Mouse (Mus musculus): ENCODE data around the gene Odf3l2. TPM values are rescaled to one million over a fixed set of nuclear protein-coding genes. Genes with fewer than 3 reads are reported as not detected.

The Odf3l2 gene
- polyA plus RNA-seq, 1 experiment from 2014 or later: not detected

- peaks cover 52% of the 10 kb centered on the region for H3K4me1 ChIP-seq
- WGBS: 12% methylated on average over 51 of the region's 51 CpGs
- H3K27ac ChIP-seq (replicated peaks): no peak overlapping the region
- H3K27me3 ChIP-seq (ENCODE audit: low read depth, poor library complexity, severe bottlenecking): peaks cover 54% of the 10 kb centered on the region
- no peaks in the 10 kb centered on the region for H3K9me3 ChIP-seq (replicated peaks)
- H3K4me3 ChIP-seq: peak overlapping the region; percentile 76
- H3K36me3 ChIP-seq: no peaks in the 10 kb centered on the region
- peak; percentile 68 for DNase-seq (ENCODE audit: low spot score)
Observed at GRCm38 (mm10) chr10:79612192-79613135, 33.1 kb downstream of the Odf3l2 start.

GRCm38 (mm10) chr10:79611296-79611695 is 34.2 kb downstream of the Odf3l2 start:
- Histone ChIP-seq H3K4me3 (no peak overlapping the region), H3K27me3 (ENCODE audit: low read depth, poor library complexity, severe bottlenecking) (peaks cover 54% of the 10 kb centered on the region), H3K36me3 (no peaks in the 10 kb centered on the region), H3K9me3 (replicated peaks) (no peaks in the 10 kb centered on the region), H3K4me1 (peaks cover 48% of the 10 kb centered on the region), H3K27ac (replicated peaks) (no peak overlapping the region)
- DNase-seq (ENCODE audit: low spot score): no peak
- WGBS: 29% methylated on average over 5 of the region's 5 CpGs

GRCm38 (mm10) chr10:79609276-79609675 is 36.3 kb downstream of the Odf3l2 start:
- H3K27me3 ChIP-seq (ENCODE audit: low read depth, poor library complexity, severe bottlenecking): peaks cover 54% of the 10 kb centered on the region
- H3K4me1 ChIP-seq: peaks cover 40% of the 10 kb centered on the region
- no peaks in the 10 kb centered on the region for H3K9me3 ChIP-seq (replicated peaks)
- H3K27ac ChIP-seq (replicated peaks): no peak overlapping the region
- no peaks in the 10 kb centered on the region for H3K36me3 ChIP-seq
- H3K4me3 ChIP-seq: no peak overlapping the region
- DNase-seq (ENCODE audit: low spot score): no peak
- WGBS: 79% methylated on average over 3 of the region's 3 CpGs

- peaks cover 45% of the 10 kb centered on the region for H3K27me3 ChIP-seq (ENCODE audit: low read depth, poor library complexity, severe bottlenecking)
- whole genome bisulfite sequencing: 43% methylated on average over 2 of the region's 2 CpGs
- no peaks in the 10 kb centered on the region for H3K36me3 ChIP-seq
- peaks cover 26% of the 10 kb centered on the region for H3K4me1 ChIP-seq
- H3K27ac ChIP-seq (replicated peaks): no peak overlapping the region
- no peak overlapping the region for H3K4me3 ChIP-seq
- DNase-seq (ENCODE audit: low spot score): peak; percentile 11
- no peaks in the 10 kb centered on the region for H3K9me3 ChIP-seq (replicated peaks)
Observed at GRCm38 (mm10) chr10:79607892-79608291, 37.6 kb downstream of the Odf3l2 start.

- no peak overlapping the region for H3K4me3 ChIP-seq
- H3K27ac ChIP-seq (replicated peaks): no peak overlapping the region
- 70% methylated on average over 4 of the region's 4 CpGs for WGBS
- no peaks in the 10 kb centered on the region for H3K9me3 ChIP-seq (replicated peaks)
- peaks cover 12% of the 10 kb centered on the region for H3K4me1 ChIP-seq
- no peaks in the 10 kb centered on the region for H3K36me3 ChIP-seq
- peaks cover 31% of the 10 kb centered on the region for H3K27me3 ChIP-seq (ENCODE audit: low read depth, poor library complexity, severe bottlenecking)
- DNase-seq (ENCODE audit: low spot score): no peak
Observed at GRCm38 (mm10) chr10:79606537-79606936, 39.0 kb downstream of the Odf3l2 start.

GRCm38 (mm10) chr10:79597936-79598230 is 47.7 kb downstream of the Odf3l2 start:
- 82% methylated on average over 4 of the region's 4 CpGs for WGBS
- no peaks in the 10 kb centered on the region for H3K9me3 ChIP-seq (replicated peaks)
- DNase-seq (ENCODE audit: low spot score): no peak
- no peak overlapping the region for H3K4me3 ChIP-seq
- H3K27me3 ChIP-seq (ENCODE audit: low read depth, poor library complexity, severe bottlenecking): peaks cover 32% of the 10 kb centered on the region
- no peak overlapping the region for H3K27ac ChIP-seq (replicated peaks)
- H3K36me3 ChIP-seq: no peaks in the 10 kb centered on the region
- H3K4me1 ChIP-seq: peaks cover 10% of the 10 kb centered on the region

- WGBS: 33% methylated on average over 13 of the region's 13 CpGs
- peaks cover 10% of the 10 kb centered on the region for H3K4me1 ChIP-seq
- H3K4me3 ChIP-seq: no peak overlapping the region
- peaks cover 32% of the 10 kb centered on the region for H3K27me3 ChIP-seq (ENCODE audit: low read depth, poor library complexity, severe bottlenecking)
- H3K27ac ChIP-seq (replicated peaks): no peak overlapping the region
- no peak for DNase-seq (ENCODE audit: low spot score)
- H3K9me3 ChIP-seq (replicated peaks): no peaks in the 10 kb centered on the region
- H3K36me3 ChIP-seq: no peaks in the 10 kb centered on the region
Observed at GRCm38 (mm10) chr10:79597051-79597935, 48.2 kb downstream of the Odf3l2 start.

- no peak for DNase-seq (ENCODE audit: low spot score)
- Histone ChIP-seq H3K36me3 (no peaks in the 10 kb centered on the region), H3K4me3 (no peak overlapping the region), H3K27ac (replicated peaks) (no peak overlapping the region), H3K27me3 (ENCODE audit: low read depth, poor library complexity, severe bottlenecking) (peaks cover 32% of the 10 kb centered on the region), H3K9me3 (replicated peaks) (no peaks in the 10 kb centered on the region), H3K4me1 (peaks cover 10% of the 10 kb centered on the region)
- WGBS: 62% methylated on average over 8 of the region's 8 CpGs
Observed at GRCm38 (mm10) chr10:79595590-79595929, 50.0 kb downstream of the Odf3l2 start.

GRCm38 (mm10) chr10:79594872-79595589 is 50.5 kb downstream of the Odf3l2 start:
- Histone ChIP-seq H3K27ac (replicated peaks) (no peak overlapping the region), H3K9me3 (replicated peaks) (no peaks in the 10 kb centered on the region), H3K4me3 (no peak overlapping the region), H3K27me3 (ENCODE audit: low read depth, poor library complexity, severe bottlenecking) (peaks cover 32% of the 10 kb centered on the region), H3K4me1 (peaks cover 10% of the 10 kb centered on the region), H3K36me3 (no peaks in the 10 kb centered on the region)
- WGBS: 21% methylated on average over 17 of the region's 17 CpGs
- DNase-seq (ENCODE audit: low spot score): peak; percentile 71

- no peaks in the 10 kb centered on the region for H3K36me3 ChIP-seq
- no peaks in the 10 kb centered on the region for H3K9me3 ChIP-seq (replicated peaks)
- WGBS: 62% methylated on average over 6 of the region's 6 CpGs
- peaks cover 32% of the 10 kb centered on the region for H3K27me3 ChIP-seq (ENCODE audit: low read depth, poor library complexity, severe bottlenecking)
- H3K27ac ChIP-seq (replicated peaks): no peak overlapping the region
- no peak for DNase-seq (ENCODE audit: low spot score)
- H3K4me1 ChIP-seq: peaks cover 10% of the 10 kb centered on the region
- H3K4me3 ChIP-seq: no peak overlapping the region
Observed at GRCm38 (mm10) chr10:79594111-79594510, 51.4 kb downstream of the Odf3l2 start.

- Histone ChIP-seq H3K27ac (replicated peaks) (no peak overlapping the region), H3K36me3 (no peaks in the 10 kb centered on the region), H3K27me3 (ENCODE audit: low read depth, poor library complexity, severe bottlenecking) (peaks cover 19% of the 10 kb centered on the region), H3K4me1 (no peaks in the 10 kb centered on the region), H3K4me3 (no peak overlapping the region), H3K9me3 (replicated peaks) (no peaks in the 10 kb centered on the region)
- 95% methylated on average over 1 of the region's 1 CpGs for WGBS
- DNase-seq (ENCODE audit: low spot score): no peak
Observed at GRCm38 (mm10) chr10:79590702-79591101, 54.8 kb downstream of the Odf3l2 start.
